Mouse (Mus musculus) left cerebral cortex, adult 6 months (tissue): ENCODE measurements around the gene Tmem215. TPM values are rescaled to one million over a fixed set of nuclear protein-coding genes. Genes with fewer than 3 reads are reported as not detected.

Experiments used
- long read RNA-seq, 2 experiments: library from polyadenylated mRNA; unstranded; transcript quantifications; one replicate each; pipeline ENCODE4 v2.0.0; 2019 to 2020
- polyA plus RNA-seq: library from polyadenylated mRNA; unstranded; fragments of <200 nt; fragmentation: Nextera tagmentation; gene quantifications from 2 replicates; pipeline ENCODE4 v1.2.3, GENCODE M21; 2021

The Tmem215 gene
- 11.5 and 11.7 TPM in 2 replicates for polyA plus RNA-seq
- long read RNA-seq, experiment 1, full-length matches to known transcripts: 75 of 82 reads
- long read RNA-seq, experiment 1, partial matches to known transcripts: 7 of 82 reads
- long read RNA-seq, experiment 1, other reads (novel, unspliced or antisense): 0 of 82 reads
- long read RNA-seq, experiment 2, full-length matches to known transcripts: 17 of 22 reads
- long read RNA-seq, experiment 2, partial matches to known transcripts: 0 of 22 reads
- long read RNA-seq, experiment 2, other reads (novel, unspliced or antisense): 5 of 22 reads

GRCm38 (mm10) chr4:40471880-40472279 lies at the start of gene Tmem215:
TSS of gene Tmem215 (plus strand) at chr4:40472180.

Other genes starting within 250 kb of the Tmem215 start
- gene Ddx58, start 232.4 kb upstream of the Tmem215 start, polyA plus RNA-seq: 2.7 and 2.9 TPM in 2 replicates
- gene Smim27, start 202.6 kb upstream of the Tmem215 start, polyA plus RNA-seq: 15.6 and 17.7 TPM in 2 replicates
- gene Topors, start 202.3 kb upstream of the Tmem215 start, polyA plus RNA-seq: 7.1 and 10.1 TPM in 2 replicates
- gene Ndufb6, start 192.8 kb upstream of the Tmem215 start, polyA plus RNA-seq: 580 and 627 TPM in 2 replicates
- 23.6 and 30.3 TPM in 2 replicates for gene Aptx, start 231.0 kb downstream of the Tmem215 start, polyA plus RNA-seq
- 488 and 536 TPM in 2 replicates for gene Dnaja1, start 250.0 kb downstream of the Tmem215 start, polyA plus RNA-seq